Mouse (Mus musculus) liver, embryonic 16.5 days (tissue): ENCODE measurements around the gene Tyw1. TPM values are rescaled to one million over a fixed set of nuclear protein-coding genes. Genes with fewer than 3 reads are reported as not detected.

Source experiments
- ATAC-seq: fragments of 200-750 bp; cut with Nextera tagmentation; 2 replicates; pipeline ENCODE4 v1.8.0; 2017; ENCODE audit warnings: low read depth, mild to moderate bottlenecking, moderate number of reproducible peaks, moderate library complexity
- H3K27ac ChIP-seq: fragments of 300-500 bp; sonication (generic); 2 replicates; pipeline ENCODE4 v1.5.1; 2014; ENCODE audit warnings: mild to moderate bottlenecking, low read length
- H3K27me3 ChIP-seq: fragments of 300-500 bp; sonication (generic); 2 replicates; pipeline ENCODE4 v1.6.1; 2014; ENCODE audit warnings: low read depth, low read length, mixed read lengths; ENCODE audit not compliant: control insufficient read depth, insufficient read depth
- H3K36me3 ChIP-seq: fragments of 300-500 bp; sonication (generic); 2 replicates; pipeline ENCODE4 v1.6.1; 2014; ENCODE audit warnings: mild to moderate bottlenecking; ENCODE audit not compliant: control insufficient read depth, insufficient read depth
- H3K4me1 ChIP-seq: fragments of 300-500 bp; sonication (generic); 2 replicates; pipeline ENCODE4 v1.6.1; 2014; ENCODE audit warnings: low read depth, low read length, mixed read lengths; ENCODE audit not compliant: control insufficient read depth
- H3K4me2 ChIP-seq: fragments of 300-500 bp; sonication (generic); 2 replicates; pipeline ENCODE4 v1.6.1; 2014; ENCODE audit warnings: low read depth, low read length, mixed read lengths
- H3K4me3 ChIP-seq: fragments of 300-500 bp; sonication (generic); 2 replicates; pipeline ENCODE4 v1.5.1; 2014; ENCODE audit warnings: low read depth, mild to moderate bottlenecking, low read length
- H3K9ac ChIP-seq: fragments of 300-500 bp; sonication (generic); 2 replicates; pipeline ENCODE4 v1.6.1; 2014; ENCODE audit warnings: low read depth, low read length
- H3K9me3 ChIP-seq: fragments of 300-500 bp; sonication (generic); replicated peaks from 2 replicates; pipeline ENCODE4 v1.6.1; 2016; ENCODE audit warnings: low read length; ENCODE audit not compliant: control insufficient read depth
- WGBS: fragments of 180-500 bp; shearing (Covaris S2); extraction: QIAGEN DNeasy Blood & Tissue Kit; methylation state at CpG from one replicate; pipeline ENCODE4 v1.1.7; 2014; ENCODE audit not compliant: insufficient replicate concordance; 5-methylcytosine and 5-hydroxymethylcytosine counted together
- polyA plus RNA-seq: library from polyadenylated mRNA; unstranded; fragments of >200 nt; fragmentation: Nextera tagmentation; extraction: Ambion mirVana; gene quantifications from 2 replicates; pipeline ENCODE4 v1.2.1, GENCODE M21; 2015

Gene Tyw1
- polyA plus RNA-seq, 1 experiment from 2014 or later: 10.3 TPM

DNA sequence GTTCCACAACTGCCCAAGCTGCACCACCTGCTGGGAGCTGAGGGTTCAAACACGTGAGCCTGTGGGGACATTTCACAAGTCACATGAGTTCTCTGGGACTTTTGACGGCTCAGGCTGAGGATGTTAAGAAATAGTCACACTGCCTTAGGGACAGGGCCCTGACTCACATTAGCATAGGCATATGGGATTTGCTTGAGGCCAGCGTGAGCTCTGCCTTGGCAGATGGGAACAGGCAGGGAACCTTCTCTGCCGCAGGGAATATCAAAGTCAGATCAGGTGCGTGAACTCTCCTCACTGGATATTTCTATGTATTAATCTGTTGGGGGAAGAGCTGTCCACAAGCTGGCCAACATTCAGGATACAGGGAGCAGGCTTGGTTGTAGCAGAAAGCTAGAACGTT, 112.8 kb downstream of the Tyw1 start:
- no peak overlapping the region for H3K4me3 ChIP-seq
- ATAC-seq: no peak

DNA sequence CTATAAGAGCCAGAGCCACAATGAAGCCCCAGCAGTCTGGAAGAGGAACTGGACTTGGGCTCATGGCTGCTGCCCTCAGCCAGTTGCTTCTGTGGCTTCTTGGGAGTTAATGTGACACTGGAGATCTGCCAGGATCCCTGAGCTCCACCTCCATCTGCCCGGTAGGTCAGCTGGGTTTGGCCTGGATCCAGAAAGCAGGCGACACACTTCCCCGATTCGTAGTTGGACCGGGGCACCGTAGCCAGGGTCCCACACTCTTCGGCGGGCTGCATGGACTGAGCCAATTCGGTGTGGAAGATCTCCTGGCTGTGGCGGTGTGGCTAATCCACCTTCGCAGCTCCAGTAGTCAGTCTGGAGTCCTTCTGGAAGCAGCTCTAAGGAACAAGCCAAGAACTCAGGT, 113.8 kb downstream of the Tyw1 start, which contains the start of gene Caln1:
Gene Caln1 (plus strand): TSS at position 219 of the 400 bp plus-strand sequence.
- no peaks in the 10 kb centered on the region for H3K9me3 ChIP-seq
- no peak within 1 kb of the TSS for H3K9ac ChIP-seq
- no peaks in the 10 kb centered on the region for H3K4me1 ChIP-seq
- no peak within 1 kb of the TSS for H3K27ac ChIP-seq
- ATAC-seq: no peak
- H3K36me3 ChIP-seq: no peaks in the 10 kb centered on the region
- no peaks in the 10 kb centered on the region for H3K27me3 ChIP-seq
- no peak within 1 kb of the TSS for H3K4me3 ChIP-seq
- no peak within 1 kb of the TSS for H3K4me2 ChIP-seq
- WGBS: 79% methylated on average over 11 of the region's 11 CpGs

More for the DNA sequence above, 112.8 kb downstream of the Tyw1 start:
- Histone ChIP-seq H3K36me3 (no peaks in the 10 kb centered on the region), H3K27ac (no peak overlapping the region), H3K9me3 (no peaks in the 10 kb centered on the region), H3K4me1 (no peaks in the 10 kb centered on the region), H3K27me3 (no peaks in the 10 kb centered on the region), H3K4me2 (no peak overlapping the region), H3K9ac (no peak overlapping the region)
- 59% methylated on average over 6 of the region's 6 CpGs for WGBS

DNA sequence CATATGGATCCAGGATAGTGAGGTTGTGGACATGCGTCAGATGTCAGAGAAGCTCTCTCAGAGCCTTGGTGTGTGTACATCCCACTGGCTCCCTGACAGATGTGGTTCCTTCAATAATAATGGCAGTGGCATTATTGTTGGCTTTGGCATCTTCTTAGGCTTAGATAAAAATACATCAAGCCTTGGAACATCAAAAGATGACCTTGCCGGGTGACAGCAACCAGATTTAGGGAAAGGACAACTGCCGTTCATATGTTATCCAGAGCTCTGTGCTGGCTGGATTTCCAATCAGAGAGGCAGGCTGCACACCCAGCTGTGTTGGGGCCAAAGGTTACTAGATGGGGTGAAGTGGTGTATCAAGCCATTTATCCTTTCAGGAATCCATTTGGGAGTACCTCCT, 120.0 kb downstream of the Tyw1 start:
- Histone ChIP-seq H3K9me3 (no peaks in the 10 kb centered on the region; the same call in 1 of the 2 replicates), H3K4me1 (no peaks in the 10 kb centered on the region), H3K4me3 (no peak overlapping the region), H3K27ac (no peak overlapping the region), H3K27me3 (no peaks in the 10 kb centered on the region), H3K36me3 (no peaks in the 10 kb centered on the region), H3K9ac (no peak overlapping the region), H3K4me2 (no peak overlapping the region)
- ATAC-seq: no peak
- WGBS: 81% methylated on average over 3 of the region's 3 CpGs

DNA sequence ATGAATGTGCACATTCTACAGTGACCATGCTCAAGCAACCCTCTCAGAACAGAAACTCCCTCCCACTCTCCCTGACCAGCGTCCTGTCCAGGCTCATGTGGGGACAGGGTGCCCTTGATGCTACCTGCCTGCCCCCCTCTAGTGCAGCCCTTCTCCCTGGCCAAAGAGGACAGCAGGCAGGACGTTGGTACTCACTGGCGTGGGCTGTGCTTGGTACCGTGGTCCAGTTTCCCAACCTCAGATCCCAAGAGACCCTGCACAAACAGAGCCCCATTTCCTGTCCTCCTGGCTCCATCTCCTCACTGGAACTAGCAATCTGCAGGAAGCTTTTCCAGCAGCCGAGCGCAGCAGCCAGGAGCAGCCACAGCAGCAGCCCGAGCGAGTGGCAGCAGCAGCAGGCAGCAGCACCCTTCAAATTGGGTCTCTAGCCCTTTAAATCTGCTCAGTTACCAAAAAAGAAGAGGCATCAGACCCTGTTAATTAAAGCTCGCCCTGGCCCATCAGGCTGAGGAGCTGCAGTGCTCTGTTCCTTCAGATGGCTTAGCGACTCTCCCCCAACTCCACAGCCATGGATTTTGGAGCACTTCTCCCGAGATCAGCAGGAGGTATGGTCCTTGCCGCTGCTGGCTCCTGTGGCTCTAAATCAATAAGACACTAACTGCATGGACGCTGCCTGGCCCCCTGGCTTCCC, 128.9 kb downstream of the Tyw1 start, which contains the start of gene A330070K13Rik:
Gene A330070K13Rik (minus strand): TSS at position 410 of the 691 bp plus-strand sequence.
- Histone ChIP-seq H3K27ac (no peak within 1 kb of the TSS), H3K9ac (no peak within 1 kb of the TSS), H3K4me2 (no peak within 1 kb of the TSS), H3K4me3 (no peak within 1 kb of the TSS), H3K36me3 (no peaks in the 10 kb centered on the region), H3K4me1 (no peaks in the 10 kb centered on the region), H3K27me3 (no peaks in the 10 kb centered on the region), H3K9me3 (no peaks in the 10 kb centered on the region)
- WGBS: 7% methylated on average over 13 of the region's 13 CpGs
- ATAC-seq: no peak

DNA sequence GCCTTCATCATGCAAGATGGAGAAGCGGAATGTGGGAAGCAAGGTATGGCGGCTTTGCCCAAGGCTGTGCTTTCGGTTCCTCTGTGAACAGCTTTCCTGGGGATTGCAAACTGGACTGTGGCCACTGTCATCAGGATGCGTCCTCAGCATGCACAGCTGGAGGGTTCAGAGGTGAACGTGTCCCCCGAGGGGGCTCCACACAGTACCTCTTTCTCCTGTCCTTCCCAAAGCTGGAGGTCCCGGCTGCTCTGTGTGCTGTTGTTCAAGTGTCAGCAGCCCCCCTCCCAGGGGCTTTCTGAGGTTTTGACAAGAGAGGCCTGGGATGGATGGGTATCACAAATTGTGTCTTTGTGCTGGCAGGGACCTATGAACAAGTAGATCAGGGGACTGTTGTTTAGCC, 131.0 kb downstream of the Tyw1 start:
- H3K4me1 ChIP-seq: no peaks in the 10 kb centered on the region
- ATAC-seq: no peak
- no peak overlapping the region for H3K27ac ChIP-seq
- no peak overlapping the region for H3K9ac ChIP-seq
- no peak overlapping the region for H3K4me3 ChIP-seq
- H3K36me3 ChIP-seq: no peaks in the 10 kb centered on the region
- H3K27me3 ChIP-seq: no peaks in the 10 kb centered on the region
- 60% methylated on average over 7 of the region's 7 CpGs for WGBS
- H3K9me3 ChIP-seq: 0 out of 2 replicates have a peak, but pooled peaks cover 2% of the 10 kb centered on the region
- H3K4me2 ChIP-seq: no peak overlapping the region

Other genes starting within 250 kb of the Tyw1 start
- gene Asl, start 226.4 kb upstream of the Tyw1 start, polyA plus RNA-seq: 61.8 and 65.8 TPM in 2 replicates
- gene Crcp, start 226.3 kb upstream of the Tyw1 start, polyA plus RNA-seq: 17.8 and 19.9 TPM in 2 replicates
- 19.6 and 20.9 TPM in 2 replicates for gene Tpst1, start 182.3 kb upstream of the Tyw1 start, polyA plus RNA-seq
- gene Kctd7, start 110.8 kb upstream of the Tyw1 start, polyA plus RNA-seq: 5.7 and 7.0 TPM in 2 replicates
- 20.9 and 23.1 TPM in 2 replicates for gene Rabgef1, start 83.8 kb upstream of the Tyw1 start, polyA plus RNA-seq
- gene Tmem248, start 38.5 kb upstream of the Tyw1 start, polyA plus RNA-seq: 21.8 and 24.0 TPM in 2 replicates
- gene Sbds, start 89 bp upstream of the Tyw1 start, polyA plus RNA-seq: 45.6 and 50.8 TPM in 2 replicates
- not detected in 2 replicates for gene Caln1, start 113.8 kb downstream of the Tyw1 start, polyA plus RNA-seq
- not detected in 2 replicates for gene A330070K13Rik, start 129.0 kb downstream of the Tyw1 start, polyA plus RNA-seq